Mouse (Mus musculus): Measurements from ENCODE around the gene Gm20388. TPM values are rescaled to one million over a fixed set of nuclear protein-coding genes. Genes with fewer than 3 reads are reported as not detected.
A peak's percentile ranks its signal among the peaks of the same experiment; 100 is the strongest.
"Not testable (repeated sequence)": the region's sequence is repeated elsewhere in the genome, so short reads cannot be mapped to it uniquely, and the experiment has no call there.

Gene Gm20388
- polyA plus RNA-seq, 1 experiment from 2014 or later: 1.7 TPM

DNA sequence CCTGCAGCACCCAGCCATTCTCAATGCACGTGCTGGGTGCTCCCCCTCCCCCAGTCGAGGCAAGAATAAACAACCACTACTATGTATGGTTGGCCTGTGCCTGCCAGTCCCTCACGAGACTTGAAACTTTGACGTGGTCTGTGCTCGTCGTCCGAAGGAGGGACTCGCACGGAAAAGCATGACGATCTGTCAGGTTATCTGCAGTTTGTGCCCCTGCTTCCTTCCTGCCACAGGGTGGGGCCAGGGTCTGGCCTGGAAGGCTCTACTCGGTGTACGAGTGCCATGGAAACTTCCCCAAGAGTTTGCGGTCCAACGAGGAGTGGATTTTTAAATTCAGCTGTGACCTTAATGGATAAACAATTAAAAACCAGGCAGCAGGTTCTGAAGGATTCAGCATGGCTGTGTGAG is 3896.4 kb downstream of the Gm20388 start:
- Histone ChIP-seq H3K36me3 (peaks cover 19% of the 10 kb centered on the region), H3K27me3 (ENCODE audit: insufficient read depth, poor library complexity, severe bottlenecking) (no peaks in the 10 kb centered on the region), H3K4me3 (peak overlapping the region; percentile 76), H3K27ac (peak overlapping the region; percentile 95), H3K9me3 (no peaks in the 10 kb centered on the region), H3K4me1 (replicated peaks) (peaks cover 41% of the 10 kb centered on the region)
- DNase-seq (ENCODE audit: low spot score): peak; percentile 33
- 10% methylated on average over 14 of the region's 14 CpGs for WGBS

DNA sequence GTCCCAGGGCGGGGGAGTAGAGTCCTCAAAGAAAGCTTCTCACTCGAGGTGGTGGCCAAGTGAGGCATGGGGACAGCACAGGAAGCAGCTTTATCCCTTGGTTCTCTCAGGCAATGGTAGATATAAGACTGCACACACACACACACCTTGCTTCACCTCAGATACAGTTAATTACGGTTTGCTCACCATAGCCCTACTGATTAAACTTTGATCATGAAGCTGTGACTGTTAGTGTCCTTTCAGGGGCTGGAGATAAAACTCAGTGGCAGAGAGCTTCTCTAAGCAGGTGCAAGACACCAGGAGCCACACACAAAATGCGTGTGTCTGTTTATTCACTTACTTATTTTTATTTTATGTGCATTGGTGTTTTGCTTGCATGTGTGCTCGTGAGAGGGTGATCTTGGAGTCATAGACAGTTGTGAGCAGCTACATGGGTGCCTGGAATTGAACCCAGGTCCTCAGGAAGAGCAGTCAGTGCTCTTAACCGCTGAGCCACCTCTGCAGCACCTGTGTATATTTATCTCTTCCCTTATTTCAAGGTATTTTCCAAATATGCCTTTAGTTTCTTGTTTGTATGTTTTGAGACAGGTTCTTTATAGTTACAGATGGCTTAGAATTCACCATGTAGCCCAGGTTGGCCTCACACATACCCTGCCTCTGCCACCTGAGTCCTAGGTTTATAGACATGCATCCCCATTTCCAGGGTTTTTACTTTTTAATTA is 3897.4 kb downstream of the Gm20388 start:
- no peaks in the 10 kb centered on the region for H3K27me3 ChIP-seq (ENCODE audit: insufficient read depth, poor library complexity, severe bottlenecking)
- WGBS: 74% methylated on average over 6 of the region's 6 CpGs
- H3K4me1 ChIP-seq (replicated peaks): peaks cover 41% of the 10 kb centered on the region
- peak overlapping the region; percentile 76 for H3K4me3 ChIP-seq
- peak overlapping the region; percentile 95; the same call in 1 of the 2 replicates for H3K27ac ChIP-seq
- no peaks in the 10 kb centered on the region for H3K9me3 ChIP-seq
- H3K36me3 ChIP-seq: peaks cover 19% of the 10 kb centered on the region
- no peak for DNase-seq (ENCODE audit: low spot score)

DNA sequence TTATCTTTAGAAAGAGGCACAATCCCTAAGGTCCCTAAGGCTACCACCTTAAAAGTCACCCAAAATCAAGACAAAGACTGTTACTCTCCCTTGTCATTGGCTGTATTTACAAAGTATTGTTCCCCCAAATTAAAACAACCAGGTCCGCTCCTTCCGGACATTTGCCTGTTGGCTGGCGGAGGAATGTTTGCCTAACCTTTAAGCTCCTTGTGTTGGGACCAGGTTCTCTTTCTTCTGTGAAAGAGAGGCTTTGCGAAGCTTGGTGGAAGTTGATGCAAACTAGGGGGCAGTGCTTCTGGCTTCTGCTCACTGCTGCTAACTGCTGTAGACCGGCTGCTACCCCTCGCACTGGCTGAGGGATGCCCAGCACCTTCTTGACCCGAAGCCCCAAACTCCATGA is 3898.0 kb downstream of the Gm20388 start:
- Histone ChIP-seq H3K36me3 (peaks cover 19% of the 10 kb centered on the region), H3K9me3 (no peaks in the 10 kb centered on the region), H3K27me3 (ENCODE audit: insufficient read depth, poor library complexity, severe bottlenecking) (no peaks in the 10 kb centered on the region), H3K4me3 (no peak overlapping the region), H3K4me1 (replicated peaks) (peaks cover 44% of the 10 kb centered on the region), H3K27ac (no peak overlapping the region)
- DNase-seq (ENCODE audit: low spot score): no peak
- 73% methylated on average over 7 of the region's 7 CpGs for WGBS

DNA sequence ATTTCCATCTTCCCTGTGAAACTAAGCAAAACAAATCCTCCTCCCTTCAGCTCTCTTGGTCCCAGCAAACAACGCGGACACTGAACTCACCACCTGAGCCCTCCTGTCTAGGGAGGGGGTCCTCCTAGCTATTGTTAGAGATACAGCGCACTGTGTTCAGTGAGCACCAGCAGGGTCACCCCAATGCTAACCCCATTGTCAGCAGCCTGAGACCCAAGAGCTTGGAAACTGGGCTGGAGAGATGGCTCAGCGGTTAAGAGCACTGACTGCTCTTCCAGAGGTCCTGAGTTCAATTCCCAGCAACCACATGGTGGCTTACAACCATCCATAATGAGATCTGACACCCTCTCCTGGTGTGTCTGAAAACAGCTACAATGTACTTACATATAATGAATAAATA is 3898.7 kb downstream of the Gm20388 start:
- H3K4me3 ChIP-seq; H3K9me3 ChIP-seq; H3K27ac ChIP-seq; DNase-seq (ENCODE audit: low spot score); H3K27me3 ChIP-seq (ENCODE audit: insufficient read depth, poor library complexity, severe bottlenecking): not testable (repeated sequence)
- WGBS: 88% methylated on average over 4 of the region's 4 CpGs
- H3K36me3 ChIP-seq: peaks cover 26% of the 10 kb centered on the region
- H3K4me1 ChIP-seq (replicated peaks): peaks cover 44% of the 10 kb centered on the region

DNA sequence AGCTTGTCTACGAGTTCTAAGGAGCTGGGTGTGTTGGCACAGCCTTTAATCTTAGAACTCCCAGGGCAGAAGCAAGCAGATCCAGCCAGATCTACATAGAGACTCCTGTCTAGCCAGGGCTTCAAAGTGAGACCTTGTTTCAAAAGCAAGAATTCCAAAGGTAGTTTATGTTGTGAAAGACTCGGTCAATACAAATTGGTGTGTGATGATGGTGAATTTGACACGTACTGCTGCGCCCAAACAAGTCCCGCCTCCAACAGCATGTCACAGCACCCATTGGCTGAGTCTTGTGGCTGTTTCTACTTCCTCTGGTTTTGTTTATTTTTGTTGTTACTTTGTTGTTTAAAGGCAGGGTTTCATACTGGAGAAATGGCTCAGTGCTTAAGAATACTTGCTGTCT is 3901.6 kb downstream of the Gm20388 start:
- H3K9me3 ChIP-seq: no peaks in the 10 kb centered on the region
- H3K4me3 ChIP-seq: no peak overlapping the region
- H3K27me3 ChIP-seq (ENCODE audit: insufficient read depth, poor library complexity, severe bottlenecking): no peaks in the 10 kb centered on the region
- WGBS: 87% methylated on average over 5 of the region's 5 CpGs
- no peak overlapping the region for H3K27ac ChIP-seq
- peaks cover 51% of the 10 kb centered on the region for H3K36me3 ChIP-seq
- H3K4me1 ChIP-seq (replicated peaks): peaks cover 24% of the 10 kb centered on the region
- no peak for DNase-seq (ENCODE audit: low spot score)

DNA sequence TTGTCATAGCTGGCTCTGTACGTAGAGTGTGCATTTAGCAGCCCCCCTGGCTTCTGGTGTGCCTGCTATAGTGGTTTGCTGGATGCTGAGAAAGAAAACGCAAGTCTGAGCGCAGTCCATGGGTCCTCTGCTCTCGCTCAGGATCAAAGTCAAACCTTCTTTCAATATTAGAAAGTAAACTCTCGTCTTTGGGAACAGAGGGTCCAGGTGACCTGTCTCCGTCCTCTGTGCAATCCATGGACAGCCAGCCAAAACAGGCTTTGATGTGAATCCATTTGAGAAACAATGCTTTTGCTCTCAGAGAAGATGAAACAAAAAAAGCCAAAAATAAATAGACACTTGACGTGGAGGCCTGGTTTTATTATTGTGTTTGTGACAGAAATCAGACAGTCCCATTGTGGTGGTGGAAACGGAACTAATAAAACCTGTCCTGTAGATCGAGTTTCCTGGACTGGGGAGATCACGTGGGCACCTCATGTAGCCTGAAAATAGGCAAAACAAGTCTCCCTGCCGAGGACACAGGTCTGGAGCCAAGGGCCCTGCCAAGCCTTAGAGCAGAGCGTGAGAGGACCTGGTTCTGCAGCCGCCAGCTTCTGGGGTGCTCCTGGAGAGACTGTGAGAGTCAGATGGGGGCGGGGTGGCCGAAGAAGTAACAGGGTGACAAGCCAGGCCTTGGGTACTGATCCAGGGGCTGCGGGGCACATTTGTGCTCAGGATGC is 3902.7 kb downstream of the Gm20388 start:
- no peak for DNase-seq (ENCODE audit: low spot score)
- H3K27me3 ChIP-seq (ENCODE audit: insufficient read depth, poor library complexity, severe bottlenecking): no peaks in the 10 kb centered on the region
- H3K4me3 ChIP-seq: no peak overlapping the region
- WGBS: 84% methylated on average over 16 of the region's 16 CpGs
- H3K36me3 ChIP-seq: peaks cover 61% of the 10 kb centered on the region
- peaks cover 14% of the 10 kb centered on the region for H3K4me1 ChIP-seq (replicated peaks)
- no peaks in the 10 kb centered on the region for H3K9me3 ChIP-seq
- no peak overlapping the region for H3K27ac ChIP-seq

DNA sequence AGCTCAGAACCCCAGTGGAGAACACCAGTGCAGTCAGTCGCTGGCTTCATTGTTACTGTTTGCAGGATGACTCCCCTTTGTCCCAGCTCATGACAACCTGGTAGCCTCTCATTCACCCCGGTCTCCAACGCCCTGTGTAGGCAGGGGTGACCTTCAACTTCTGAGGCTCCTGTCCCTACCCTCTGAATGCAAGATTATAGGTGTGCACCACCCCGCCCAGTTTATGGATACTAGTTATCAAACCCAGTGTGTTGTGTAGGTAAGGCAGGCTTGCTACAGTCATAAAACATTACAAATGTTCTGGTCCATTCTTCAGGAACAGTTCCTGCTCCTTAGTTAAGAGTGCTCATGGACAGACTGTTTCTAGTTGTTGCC is 3903.2 kb downstream of the Gm20388 start:
- H3K4me1 ChIP-seq (replicated peaks): peaks cover 11% of the 10 kb centered on the region
- no peak overlapping the region for H3K4me3 ChIP-seq
- no peaks in the 10 kb centered on the region for H3K9me3 ChIP-seq
- 86% methylated on average over 4 of the region's 4 CpGs for WGBS
- no peak overlapping the region for H3K27ac ChIP-seq
- no peak for DNase-seq (ENCODE audit: low spot score)
- no peaks in the 10 kb centered on the region for H3K27me3 ChIP-seq (ENCODE audit: insufficient read depth, poor library complexity, severe bottlenecking)
- peaks cover 64% of the 10 kb centered on the region for H3K36me3 ChIP-seq

DNA sequence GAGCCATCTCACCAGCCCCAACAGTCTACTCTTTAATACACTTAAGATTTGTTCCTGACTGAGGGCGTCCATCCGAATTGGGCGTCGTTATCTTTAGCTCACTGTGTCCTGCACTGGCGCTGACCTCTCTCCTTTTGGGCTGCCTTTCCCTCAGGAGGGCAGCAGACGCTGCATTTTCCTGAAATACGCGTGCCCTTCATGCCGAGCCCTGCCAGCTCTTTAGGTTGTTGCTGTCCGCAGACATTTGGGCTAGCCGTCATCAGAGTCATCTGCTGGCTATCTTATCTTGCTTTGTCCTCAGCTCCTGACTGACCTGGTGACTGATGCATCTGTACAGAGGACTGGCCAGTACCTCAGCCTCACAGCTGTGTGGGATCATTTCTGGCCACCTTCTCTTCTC is 3904.7 kb downstream of the Gm20388 start:
- peaks cover 67% of the 10 kb centered on the region for H3K36me3 ChIP-seq
- no peaks in the 10 kb centered on the region for H3K9me3 ChIP-seq
- H3K27ac ChIP-seq: 0 out of 2 replicates have a peak overlapping the region, but pooled peaks have one; percentile 8
- no peak overlapping the region for H3K4me3 ChIP-seq
- no peaks in the 10 kb centered on the region for H3K27me3 ChIP-seq (ENCODE audit: insufficient read depth, poor library complexity, severe bottlenecking)
- no peak for DNase-seq (ENCODE audit: low spot score)
- H3K4me1 ChIP-seq (replicated peaks): peaks cover 6% of the 10 kb centered on the region; the same call in 1 of the 2 replicates
- WGBS: 89% methylated on average over 11 of the region's 11 CpGs

DNA sequence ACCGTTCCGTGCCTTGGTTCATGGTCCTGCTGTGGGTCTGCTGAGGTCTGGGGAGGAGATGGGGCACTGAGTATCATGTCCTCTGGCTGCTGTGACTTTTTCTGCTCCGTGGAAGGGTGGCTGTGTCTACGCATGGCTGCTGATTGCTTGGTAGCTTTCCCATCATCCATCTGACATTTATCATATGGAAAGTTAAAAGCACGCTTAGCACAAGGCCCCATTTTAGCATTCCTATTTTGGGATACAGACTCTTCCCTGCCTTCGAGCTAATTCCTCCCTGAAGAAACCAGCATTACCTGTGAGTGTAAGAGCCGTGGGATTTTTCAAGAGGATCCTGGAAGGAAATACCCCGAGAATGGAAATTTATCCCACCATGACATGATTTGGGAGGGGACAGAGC is 3906.3 kb downstream of the Gm20388 start:
- peaks cover 76% of the 10 kb centered on the region for H3K36me3 ChIP-seq
- H3K9me3 ChIP-seq: no peaks in the 10 kb centered on the region
- H3K27me3 ChIP-seq (ENCODE audit: insufficient read depth, poor library complexity, severe bottlenecking): no peaks in the 10 kb centered on the region
- H3K4me1 ChIP-seq (replicated peaks): peaks cover 3% of the 10 kb centered on the region; the same call in 1 of the 2 replicates
- H3K4me3 ChIP-seq: no peak overlapping the region
- no peak overlapping the region for H3K27ac ChIP-seq
- 93% methylated on average over 8 of the region's 8 CpGs for WGBS
- no peak for DNase-seq (ENCODE audit: low spot score)

DNA sequence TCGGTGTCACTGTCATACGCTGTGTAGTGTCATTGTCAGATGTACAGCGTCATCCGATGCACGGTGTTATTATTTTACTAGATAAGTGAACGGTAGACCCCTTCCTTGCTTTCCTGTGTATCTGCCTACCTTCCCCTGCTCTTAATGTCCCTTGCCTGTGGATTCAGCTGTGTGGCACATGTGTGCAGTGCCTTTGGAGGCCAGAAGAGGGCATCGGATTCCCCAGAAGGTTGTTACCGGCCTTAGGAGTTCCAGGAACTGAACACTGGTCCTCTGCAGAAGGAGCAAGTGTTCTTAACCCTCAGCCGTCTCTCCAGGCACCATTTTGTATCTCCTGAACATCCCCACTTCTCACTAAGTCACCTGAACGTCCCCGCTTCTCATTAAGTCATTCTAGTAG is 3907.1 kb downstream of the Gm20388 start:
- peaks cover 3% of the 10 kb centered on the region; the same call in 1 of the 2 replicates for H3K4me1 ChIP-seq (replicated peaks)
- H3K9me3 ChIP-seq: peaks cover 3% of the 10 kb centered on the region; the same call in 1 of the 2 replicates
- 94% methylated on average over 11 of the region's 11 CpGs for WGBS
- peaks cover 84% of the 10 kb centered on the region for H3K36me3 ChIP-seq
- no peaks in the 10 kb centered on the region for H3K27me3 ChIP-seq (ENCODE audit: insufficient read depth, poor library complexity, severe bottlenecking)
- no peak overlapping the region for H3K27ac ChIP-seq
- H3K4me3 ChIP-seq: no peak overlapping the region
- DNase-seq (ENCODE audit: low spot score): no peak

DNA sequence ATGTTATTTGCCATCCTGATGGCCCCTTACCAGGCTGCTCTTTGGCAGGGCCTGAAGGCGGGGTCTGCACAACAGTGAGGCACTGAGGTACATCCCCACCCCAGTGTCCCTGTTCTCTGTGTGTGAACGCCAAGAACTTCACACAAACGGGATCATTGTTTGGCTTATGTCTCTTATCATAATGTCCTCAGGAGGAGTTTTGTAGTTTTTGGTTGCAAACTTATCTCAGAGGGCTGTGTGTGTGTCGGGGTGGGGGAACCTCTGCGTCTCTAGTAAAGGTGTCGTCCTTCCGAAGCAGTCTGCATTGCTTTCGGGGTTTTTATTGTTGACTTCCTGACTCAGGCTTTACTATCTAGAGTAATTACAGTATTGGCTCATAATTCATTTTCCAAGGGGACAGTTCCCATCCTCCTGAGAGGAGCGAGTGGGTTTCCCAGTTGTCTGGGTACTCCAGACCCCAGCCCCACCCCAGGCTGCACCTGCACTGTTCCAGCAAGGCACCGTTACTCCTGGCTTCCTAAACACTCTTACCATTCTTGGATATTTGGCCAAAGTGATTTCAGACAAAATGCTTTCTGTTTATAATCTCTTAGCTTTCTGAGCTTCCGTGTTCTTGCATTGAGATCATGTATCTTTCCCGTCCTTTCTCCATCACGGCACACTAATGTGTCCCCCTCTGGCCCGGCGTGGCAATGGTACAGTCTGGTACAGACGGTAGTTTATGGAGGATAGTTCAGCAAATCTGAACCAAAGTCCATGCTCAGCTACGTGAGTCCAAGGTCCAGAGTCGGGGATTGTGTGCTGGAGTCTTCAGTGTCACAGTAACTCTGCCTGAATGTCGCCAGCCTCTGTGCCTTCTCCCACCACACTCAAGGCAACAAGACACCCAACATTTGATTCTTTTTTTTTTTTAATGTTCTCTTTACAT is 3909.3 kb downstream of the Gm20388 start:
- H3K4me1 ChIP-seq (replicated peaks): no peaks in the 10 kb centered on the region
- H3K36me3 ChIP-seq: peaks cover 95% of the 10 kb centered on the region
- peaks cover 8% of the 10 kb centered on the region; the same call in 1 of the 2 replicates for H3K9me3 ChIP-seq
- no peak for DNase-seq (ENCODE audit: low spot score)
- no peaks in the 10 kb centered on the region for H3K27me3 ChIP-seq (ENCODE audit: insufficient read depth, poor library complexity, severe bottlenecking)
- 97% methylated on average over 19 of the region's 19 CpGs for WGBS
- H3K4me3 ChIP-seq: no peak overlapping the region
- H3K27ac ChIP-seq: no peak overlapping the region

DNA sequence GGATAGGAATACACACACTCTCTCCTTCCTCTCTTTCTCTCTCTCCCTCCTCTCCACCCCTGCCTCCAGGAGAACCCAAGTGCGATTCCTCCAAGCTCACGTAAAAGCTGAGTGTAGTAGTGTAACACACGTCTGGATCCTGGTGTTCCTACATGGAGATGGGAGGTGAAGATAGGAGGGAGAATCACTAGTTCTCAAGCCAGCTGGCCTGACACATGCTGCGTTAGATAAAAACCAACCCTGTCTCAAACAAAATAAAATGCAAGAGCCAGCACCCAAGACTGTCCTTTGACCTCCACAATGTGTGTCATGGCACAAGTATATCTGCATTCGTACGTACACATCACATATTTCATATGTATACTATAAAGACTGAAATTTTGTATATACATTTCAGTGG is 3910.1 kb downstream of the Gm20388 start:
- no peak for DNase-seq (ENCODE audit: low spot score)
- H3K27ac ChIP-seq: no peak overlapping the region
- WGBS: 96% methylated on average over 6 of the region's 6 CpGs
- no peaks in the 10 kb centered on the region for H3K4me1 ChIP-seq (replicated peaks)
- no peaks in the 10 kb centered on the region for H3K27me3 ChIP-seq (ENCODE audit: insufficient read depth, poor library complexity, severe bottlenecking)
- no peak overlapping the region for H3K4me3 ChIP-seq
- H3K9me3 ChIP-seq: peaks cover 8% of the 10 kb centered on the region; the same call in 1 of the 2 replicates
- H3K36me3 ChIP-seq: peaks cover 98% of the 10 kb centered on the region

Data from hindbrain, embryonic 10.5 days (tissue).